Mouse (Mus musculus) CD4-positive, CD25-positive, alpha-beta regulatory T cell, adult 4 months (primary cell): ENCODE measurements around the gene Dlec1. TPM values are rescaled to one million over a fixed set of nuclear protein-coding genes. Genes with fewer than 3 reads are reported as not detected.

ENCODE experiments used
- ATAC-seq: one replicate; pipeline ENCODE4 v1.8.0; 2017
- polyA plus RNA-seq, 2 experiments: library from polyadenylated mRNA; unstranded; fragments of 100-300 nt; shearing (Covaris generic); gene quantifications; one replicate each; pipeline ENCODE4 v1.2.1; 2017

Gene Dlec1
- polyA plus RNA-seq: not detected

DNA sequence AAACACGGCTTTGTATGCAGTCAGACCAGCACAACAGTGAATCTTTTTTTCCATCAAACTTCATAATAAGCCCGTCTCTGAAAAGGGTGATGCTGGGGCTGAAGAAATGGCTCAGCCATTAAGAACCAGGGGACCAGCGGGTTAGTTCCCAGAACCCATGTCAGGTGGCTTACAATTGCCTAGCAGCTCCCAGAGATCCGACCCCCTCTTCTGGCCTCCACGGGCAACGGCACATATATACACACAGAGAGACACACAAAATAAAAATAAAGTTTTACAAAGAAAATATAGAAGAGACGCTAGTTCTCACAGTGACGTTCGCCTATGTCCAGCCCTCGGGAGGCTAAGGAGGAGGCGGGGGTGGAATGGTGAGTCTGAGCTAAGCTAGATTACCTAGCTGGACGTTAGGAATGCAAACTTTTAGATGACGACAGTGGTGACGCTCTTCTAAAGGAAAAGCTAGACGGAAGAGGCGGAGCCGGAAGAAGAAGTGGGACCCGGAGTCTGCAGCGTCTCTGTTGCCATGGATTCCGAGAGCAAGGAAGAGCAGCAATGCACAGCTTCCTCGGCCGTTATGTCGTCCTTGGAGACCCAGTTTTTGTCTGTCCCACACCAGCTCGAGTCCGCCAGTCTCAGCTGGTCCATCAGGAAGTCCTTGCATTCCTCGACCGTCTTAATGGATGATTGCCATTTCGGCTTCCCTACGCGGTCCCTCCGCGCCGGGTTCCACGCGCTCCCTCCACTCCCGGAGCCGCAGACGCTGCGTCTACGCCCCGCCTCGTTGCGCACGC is at the start of gene Dlec1:
TSS of gene Dlec1 (plus strand) at position 487 of the 791 bp plus-strand sequence.
- ATAC-seq: peak; percentile 90

DNA sequence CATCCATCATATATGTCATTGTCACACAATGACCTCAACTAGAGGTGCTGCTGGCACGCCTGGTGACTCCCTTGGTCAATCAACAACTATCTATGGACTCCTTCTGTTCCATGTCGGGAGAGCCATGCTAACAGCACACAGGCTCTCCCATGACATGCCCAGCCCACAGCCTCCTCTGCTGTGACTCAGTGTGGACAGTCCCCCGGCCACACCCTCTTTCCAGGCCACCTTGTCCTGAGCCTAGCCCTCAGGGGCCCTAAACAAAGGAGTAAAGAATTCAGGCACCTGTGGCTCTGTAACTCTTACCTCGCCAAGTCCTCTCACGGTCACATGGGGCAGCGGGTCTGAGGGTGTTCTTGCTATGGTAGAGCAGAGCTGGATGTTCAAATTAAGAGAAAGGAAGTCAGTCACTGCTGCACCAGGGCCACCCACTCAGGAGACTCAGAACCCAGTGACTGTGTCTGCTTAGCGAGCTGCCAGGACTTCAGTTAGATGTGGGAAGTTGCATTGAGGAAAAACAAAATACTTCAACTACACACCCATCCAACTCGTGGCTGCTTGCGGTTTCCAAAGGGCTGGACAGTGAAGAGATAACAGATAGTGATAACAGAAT is 48.2 kb upstream of the Dlec1 start:
- no peak for ATAC-seq

DNA sequence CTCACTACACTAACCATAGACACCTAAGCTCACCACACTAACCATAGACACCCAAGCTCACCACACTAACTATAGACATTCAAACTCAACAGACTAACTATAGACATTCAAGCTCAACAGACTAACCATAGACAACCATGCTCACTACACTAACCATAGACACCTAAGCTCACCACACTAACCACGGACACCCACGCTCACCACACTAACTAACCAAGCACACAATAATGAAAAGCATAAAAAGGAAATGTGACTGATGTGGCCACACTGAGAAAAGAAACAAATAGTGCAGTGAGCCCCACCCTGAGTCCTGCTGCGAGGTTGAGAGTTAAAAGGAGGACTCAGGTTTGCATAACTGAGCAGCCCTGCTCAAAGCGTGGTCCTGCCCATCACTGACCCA is 46.9 kb upstream of the Dlec1 start:
- no peak for ATAC-seq

DNA sequence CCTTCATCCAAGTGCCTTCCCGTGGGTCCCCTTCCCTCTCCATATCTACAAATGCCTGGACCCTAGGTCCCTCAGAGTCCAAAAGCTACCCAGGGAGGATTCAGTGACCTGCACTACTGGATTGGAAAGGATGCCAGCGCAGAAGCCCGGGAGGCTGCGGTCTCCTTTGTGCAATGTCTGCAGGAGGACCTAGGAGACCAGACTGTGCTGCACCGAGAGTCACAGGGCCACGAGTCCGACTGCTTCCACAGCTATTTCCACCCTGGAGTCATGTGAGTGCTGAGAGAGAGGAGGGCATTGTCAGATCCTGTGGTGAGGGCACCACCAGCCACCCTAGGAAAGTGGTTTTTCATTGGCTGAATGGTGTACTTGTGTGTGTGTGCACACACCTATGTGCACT is 44.0 kb upstream of the Dlec1 start:
- no peak for ATAC-seq

DNA sequence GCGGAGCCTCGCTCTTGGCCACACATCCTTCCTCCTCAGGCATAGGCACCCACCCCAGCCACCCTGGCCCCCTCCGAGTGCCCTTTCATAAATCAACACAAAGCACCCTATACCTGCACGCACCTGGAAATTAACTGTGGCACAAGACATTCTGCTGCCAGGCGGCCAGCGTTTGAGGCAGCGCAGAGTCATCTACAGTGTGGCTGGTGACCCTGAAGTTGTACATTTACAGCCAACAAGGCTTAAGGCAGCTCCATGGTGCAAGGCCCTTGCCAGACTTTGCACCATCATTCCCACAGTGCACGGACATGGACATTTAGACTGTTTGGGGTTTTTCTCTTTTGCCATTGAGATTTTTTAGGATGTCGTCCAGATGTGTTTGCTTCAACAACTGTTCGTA is 41.6 kb upstream of the Dlec1 start:
- no peak for ATAC-seq

DNA sequence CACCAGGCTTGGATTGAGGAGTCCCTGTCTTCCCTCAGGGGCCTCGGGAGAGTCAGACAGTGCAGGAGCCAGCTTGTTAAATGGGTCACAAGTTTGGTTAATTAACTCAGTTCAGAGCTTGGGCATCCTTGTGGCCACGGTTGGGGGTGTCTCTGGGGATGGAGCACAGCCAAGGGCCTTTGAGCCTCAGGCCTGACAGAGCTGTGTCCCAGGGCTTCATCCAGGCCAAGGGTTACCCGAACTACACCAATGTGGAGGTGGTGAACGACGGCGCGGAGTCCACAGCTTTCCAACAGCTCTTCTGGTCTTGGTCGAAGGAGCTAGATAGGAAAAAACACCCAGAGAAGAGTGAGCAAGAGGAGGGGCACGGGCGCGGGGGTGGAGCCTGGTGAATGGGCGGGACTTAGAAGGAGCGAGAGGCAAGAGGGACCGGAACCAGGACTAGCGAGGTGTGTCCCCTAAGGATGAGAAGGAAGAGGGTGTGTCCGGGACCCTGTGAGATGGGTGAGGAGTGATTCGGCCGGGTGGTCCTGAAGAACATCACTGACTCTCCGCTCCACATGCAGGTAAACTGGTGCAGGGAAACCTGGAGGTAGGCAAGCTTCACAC is 39.1 kb upstream of the Dlec1 start:
- ATAC-seq: no peak

DNA sequence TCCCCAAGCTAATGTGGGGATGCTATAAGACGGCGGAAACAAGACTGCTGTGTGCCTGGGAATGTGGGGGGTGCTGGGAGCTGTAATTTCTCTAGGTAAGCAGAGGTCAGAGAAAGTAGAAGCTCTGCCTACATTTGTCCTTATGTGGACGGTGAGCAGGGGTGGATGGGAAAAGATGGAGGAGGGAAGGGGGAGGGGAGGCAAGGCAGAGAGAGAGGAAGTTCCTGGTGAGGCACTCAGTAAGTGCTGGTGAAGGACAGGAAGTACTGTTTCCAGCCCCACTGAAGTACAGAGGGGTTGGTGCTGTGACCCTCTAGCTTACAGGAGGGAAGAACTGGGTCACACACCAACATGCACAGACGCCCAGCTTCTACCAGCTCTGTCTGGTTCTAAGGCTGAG is 38.0 kb upstream of the Dlec1 start:
- no peak for ATAC-seq

DNA sequence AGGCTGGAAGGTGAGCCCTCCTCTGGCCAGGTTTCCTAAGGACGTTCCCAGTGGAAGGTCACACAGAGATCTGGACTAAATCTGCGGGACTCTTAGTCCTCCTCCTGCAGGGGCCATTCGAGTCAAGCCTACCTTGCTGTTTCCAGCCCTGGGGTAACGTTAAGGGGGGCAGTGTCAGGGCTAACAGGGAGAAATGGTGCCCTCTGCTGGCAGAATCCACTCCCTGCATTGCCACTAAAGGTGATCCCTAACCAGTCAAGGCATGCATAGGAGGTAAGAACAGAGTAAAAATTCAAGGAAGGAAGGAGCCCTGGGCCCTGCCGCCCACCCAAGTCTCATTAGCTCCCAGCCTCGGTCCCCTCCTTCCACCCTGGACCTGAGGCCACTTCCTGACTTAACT is 34.7 kb upstream of the Dlec1 start:
- ATAC-seq: peak; percentile 41

DNA sequence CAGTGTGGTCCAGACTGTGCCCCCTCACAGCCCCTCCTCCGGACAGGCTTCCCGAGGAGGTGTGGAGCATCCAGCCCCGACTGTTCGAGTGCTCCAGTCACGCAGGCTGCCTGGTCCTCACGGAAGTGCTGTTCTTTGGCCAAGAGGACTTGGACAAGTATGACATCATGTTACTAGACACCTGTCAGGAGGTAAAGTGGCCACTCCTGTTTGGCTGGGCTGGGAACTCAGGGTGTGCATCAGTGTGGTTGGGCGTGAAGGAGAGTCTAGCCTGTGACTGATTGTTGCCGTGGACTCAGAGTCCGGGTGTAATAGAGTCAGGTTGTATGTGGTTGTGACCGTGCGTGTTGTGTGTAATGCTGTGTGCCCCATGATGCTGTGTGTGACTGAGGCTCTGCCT is 34.0 kb upstream of the Dlec1 start:
- no peak for ATAC-seq

DNA sequence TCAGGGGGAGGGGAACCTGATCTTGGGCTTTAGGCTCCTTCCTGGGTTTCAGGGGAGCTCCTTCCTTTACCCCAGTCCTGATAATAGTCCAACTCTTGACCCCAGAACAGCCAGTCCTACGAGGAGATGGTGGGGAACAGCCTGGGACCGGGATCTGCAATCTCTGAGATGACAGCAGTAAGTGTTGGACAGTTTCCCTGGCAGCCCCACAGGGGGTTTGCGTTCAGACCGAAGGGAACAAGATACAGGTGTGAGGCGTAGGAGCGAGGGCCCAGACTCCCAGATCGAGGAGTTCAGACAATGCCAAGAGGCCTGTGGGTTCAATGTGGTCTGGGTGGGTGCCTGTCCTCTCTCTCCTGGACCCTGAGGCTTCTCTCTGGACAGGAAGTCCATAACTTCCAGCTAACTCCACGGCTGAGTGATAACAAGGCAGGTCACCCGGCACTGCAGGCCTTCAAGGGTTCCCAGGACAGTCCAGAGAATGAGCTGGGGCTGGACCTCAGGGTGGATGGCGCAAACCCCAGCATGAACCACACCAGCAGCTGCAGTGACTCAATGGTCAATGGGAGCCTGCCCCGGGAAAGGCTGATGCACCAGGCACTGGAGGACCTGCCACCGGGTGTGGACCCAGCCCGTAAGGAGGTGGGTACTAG is 32.0 kb upstream of the Dlec1 start:
- no peak for ATAC-seq

DNA sequence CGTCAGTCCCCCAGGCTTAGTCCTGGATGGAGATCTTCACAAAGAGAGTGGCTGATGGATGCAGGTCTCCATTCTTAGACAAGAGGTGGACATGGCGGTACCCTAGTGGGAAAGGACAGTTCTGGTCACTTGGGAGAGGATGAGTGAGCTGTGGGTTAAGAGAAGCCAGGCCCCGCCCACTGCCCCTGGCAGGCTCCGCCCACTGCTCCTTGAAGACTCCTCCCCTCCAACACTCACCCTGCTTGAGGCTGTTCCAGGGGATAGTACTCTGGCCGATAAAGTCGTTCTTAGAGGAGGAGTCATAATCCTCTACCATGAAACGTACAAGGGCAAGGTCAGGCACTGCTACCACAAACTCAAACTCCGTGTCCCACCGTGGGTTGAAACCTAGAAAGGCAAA is 30.5 kb upstream of the Dlec1 start:
- no peak for ATAC-seq

DNA sequence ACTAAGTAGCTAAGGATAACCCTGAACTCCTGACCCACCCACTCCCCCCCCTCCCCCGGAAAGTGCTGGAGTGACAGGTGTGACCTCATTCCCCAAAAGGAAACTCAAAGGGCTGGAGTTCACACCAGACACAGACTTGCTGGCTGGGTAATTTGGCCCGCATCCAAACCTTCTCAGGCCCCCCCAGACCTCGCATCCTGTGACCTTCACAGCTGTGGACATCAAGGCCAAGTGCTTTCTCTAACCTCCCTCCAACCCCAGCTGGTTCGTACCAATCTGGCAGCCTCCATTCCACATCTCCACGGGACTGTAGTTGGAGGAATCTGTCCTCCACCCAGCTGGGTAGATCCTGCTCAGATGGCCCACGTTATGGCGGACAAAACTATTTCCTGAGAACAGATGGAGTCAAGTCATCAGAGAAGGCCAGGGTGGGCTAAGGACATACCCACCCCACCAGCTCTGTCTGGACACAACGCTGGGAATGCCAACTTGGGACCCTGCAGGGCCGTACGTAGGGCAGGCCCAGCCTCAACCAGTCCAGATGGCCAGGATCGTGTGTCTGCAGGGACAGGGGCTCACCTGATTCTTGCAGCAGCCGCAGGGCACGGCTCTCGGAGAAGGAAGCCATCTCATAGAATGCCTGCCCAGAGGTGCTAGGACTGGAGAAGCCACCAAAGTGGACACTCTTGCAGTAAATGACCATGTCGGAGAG is 28.9 kb upstream of the Dlec1 start:
- ATAC-seq: no peak

DNA sequence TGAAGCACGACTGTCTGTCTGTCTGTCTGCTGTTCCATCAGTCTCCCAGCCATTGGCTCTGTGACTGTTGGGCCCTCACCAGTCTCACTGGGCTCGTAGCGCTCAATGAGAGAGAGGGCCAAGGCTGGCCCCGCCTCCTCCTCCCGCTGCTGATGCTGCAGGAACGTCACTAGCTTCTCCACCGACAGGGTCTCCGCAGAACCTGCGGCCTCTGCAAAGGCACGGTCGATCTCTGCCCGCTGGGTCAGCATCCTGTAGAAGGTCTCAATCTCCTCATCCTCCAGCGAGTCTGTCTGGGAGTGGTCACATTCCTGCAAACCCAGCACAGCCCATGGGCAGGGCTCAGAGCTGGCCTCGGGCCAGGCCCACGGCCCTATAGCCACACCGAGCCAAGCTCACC is 26.6 kb upstream of the Dlec1 start:
- no peak for ATAC-seq

DNA sequence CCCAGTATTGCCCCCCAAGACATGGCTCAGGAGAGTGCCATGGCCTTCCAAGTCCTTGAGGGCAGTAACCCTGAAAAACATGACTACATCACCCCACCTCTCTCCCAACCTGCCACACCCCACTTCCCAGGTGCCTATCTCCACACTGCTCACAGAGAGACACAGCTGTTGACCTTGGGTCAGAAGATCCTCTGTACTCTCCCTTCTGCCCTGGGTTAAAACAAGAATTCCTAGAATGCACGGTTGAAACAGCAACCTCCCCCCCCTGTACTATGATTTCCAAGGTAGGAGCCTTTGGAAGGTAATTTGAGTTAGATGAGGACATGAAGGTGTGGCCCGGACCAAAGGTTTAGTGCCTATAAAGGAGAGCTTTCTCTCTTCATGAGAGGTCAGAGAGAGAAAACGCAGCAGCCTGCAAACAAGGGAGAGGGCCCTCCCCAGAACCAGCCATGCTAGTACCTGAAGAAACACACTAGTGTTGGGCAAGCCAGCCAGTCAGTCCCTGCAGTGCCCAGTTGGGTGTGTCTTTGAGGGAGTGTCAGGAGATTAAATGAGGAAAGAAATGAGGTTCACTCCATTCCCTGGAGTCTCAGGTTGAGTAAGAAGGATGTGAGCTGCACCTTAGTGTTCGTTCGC is 22.1 kb upstream of the Dlec1 start:
- no peak for ATAC-seq

DNA sequence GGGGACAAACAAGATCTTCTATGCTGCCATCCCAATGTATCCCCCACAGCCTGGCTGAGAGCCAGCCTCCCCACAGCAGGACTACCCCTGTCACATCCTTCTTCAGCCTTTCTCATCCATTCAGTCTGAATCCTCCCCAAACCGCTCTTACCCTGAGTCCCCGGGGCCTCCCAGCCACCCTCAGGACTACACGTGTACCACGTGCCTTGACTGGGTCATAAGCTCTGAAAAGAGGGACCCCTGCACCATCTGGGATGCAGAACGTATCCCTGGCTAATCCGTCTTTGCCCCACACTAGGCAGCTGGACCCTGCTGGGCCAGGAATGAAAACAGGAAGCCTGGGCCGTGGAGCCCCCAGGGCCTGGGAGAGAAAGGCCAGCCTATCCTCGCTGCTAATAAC is 20.2 kb upstream of the Dlec1 start:
- no peak for ATAC-seq

DNA sequence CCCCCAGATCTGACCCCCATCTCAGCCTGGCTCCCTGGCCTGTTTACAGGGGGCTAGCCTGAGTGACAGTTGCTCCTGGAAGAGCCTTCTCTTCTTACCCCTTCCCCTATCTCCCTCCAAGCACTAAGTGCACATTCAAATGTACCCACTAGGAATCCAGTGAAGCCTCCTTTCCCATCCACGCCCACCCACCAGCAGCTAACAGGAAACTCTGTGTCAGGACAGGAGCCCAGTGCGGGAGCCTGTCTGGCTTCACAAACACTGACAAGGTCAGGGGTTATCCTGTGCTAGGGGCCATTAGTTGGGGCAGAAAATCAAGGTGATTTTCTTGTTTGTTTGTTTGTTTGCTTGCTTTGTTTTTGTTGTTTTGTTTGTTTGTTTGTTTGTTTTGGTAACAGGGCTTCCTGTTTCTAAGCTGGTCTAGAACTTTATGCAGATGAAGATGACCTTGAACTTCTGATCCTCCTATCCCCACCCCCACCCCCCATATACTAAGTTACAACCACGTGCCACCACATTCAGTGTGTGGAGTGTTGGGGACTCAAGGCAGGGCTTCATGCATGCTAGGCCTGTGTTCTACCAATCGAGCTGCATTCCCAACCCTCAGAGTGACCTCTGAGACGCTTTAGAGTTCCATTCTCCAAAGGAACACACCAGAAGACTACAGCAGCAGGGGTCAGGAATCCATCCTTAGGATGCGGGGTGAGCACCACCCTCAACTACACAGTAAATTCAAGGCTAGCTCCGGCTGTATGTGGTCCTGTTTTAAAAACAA is 19.4 kb upstream of the Dlec1 start:
- no peak for ATAC-seq

DNA sequence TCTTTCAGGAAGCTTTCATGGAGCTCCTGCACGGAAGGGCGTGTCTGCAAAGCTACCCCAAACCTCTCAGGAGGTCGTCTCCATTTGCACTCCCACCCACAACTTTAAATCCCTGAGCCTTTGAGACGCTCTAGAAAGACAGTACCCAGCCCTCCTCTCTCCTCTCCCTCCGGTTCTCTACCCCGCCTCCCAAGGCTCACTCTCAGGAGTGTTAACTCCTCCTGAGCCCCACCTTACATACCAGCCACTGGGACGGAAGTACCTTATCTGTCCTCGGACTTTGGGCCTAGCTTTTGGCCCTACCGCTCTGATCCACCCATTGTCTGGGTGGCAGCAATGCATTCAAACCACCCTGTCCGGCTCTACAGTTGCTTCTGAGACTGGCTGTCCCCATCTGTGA is 18.3 kb upstream of the Dlec1 start:
- no peak for ATAC-seq

DNA sequence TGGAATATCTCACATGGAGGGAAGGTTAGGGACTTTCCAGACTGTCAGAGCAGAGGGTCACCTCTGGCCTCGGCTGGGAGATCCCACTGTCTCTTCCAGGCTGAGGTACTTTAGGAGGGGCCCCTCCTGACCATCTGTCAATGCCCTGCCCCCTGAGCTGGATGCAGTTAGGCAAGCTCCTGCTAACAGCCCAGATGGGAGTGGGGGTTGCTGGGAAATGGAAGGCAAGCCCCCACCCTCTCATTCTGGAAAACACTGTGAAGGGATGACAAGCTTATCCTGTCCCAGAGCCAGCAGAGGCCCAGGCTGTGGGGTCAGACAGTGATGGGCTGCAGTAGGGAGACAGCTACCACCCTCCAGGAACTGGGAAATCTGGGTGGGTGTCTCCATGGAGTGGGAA is 15.8 kb upstream of the Dlec1 start:
- no peak for ATAC-seq

DNA sequence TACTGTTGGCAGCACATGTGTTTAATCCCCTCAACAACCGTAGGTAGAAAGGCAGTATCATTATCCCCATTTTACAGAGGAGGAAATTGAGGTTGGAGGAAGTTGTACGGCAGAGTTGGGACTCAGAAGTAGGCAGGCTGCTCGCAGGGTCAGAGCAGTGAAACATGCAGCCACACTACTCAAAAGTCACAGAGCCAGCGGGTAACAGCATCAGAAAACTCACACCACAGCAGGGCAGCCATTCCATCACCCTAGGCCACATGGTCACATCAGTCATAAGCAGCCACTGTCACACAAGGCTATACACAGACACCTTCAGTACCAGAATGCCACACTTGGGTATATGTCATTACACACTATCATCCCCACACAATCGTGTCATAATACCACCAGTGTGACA is 15.0 kb upstream of the Dlec1 start:
- ATAC-seq: no peak

DNA sequence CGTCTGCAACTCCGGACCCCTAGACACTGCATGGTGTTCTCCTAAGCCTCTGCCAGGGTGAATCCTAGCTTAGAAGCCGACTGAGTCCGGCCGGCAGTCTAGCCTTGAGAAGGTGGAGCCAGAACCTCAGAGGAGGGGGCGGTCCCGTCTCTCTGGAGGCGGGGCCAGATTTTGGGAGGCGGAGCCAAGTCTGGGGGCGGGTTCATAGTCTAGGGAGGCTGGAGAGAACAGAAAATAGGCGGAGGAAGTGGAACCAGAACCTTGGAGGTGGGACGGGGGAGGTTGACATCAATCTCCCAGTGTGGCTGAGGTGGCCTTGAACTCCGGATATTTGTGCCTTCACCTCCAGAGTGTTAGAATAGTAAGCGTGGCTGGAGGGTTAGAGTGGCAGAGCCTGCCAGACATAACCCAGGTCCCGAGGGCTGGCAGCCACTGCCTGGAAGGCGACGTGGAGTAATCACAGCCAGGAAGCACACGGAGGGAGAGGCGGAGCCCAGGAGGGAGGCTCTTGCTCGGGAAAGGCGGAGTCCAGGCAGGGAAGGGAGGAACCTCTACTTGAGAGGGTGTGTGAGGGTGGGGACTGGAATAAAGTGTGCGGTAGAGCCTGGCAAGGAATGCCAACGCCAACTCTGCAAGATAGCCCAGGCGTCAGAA is 14.0 kb upstream of the Dlec1 start:
- ATAC-seq: peak; percentile 82

DNA sequence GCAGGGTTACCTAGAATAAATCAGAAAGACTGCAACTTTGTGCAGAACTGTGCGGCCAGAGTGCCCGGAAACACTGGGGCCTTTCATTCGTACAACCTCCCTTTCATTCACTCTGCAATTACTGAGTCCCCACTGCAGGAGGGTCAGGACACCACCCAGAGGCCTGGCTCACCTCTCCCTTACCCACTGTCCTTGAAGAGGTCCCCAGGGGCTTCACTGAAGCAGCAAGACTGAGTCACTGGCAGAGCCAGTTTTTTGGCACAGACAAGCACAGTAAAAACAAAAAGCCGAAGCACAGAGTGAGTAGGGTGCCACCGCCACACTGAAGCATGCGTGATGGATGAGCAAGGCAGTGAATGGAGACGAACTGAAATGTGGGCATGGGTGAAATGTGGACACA is 12.8 kb upstream of the Dlec1 start:
- no peak for ATAC-seq
